Mouse (Mus musculus) layer of hippocampus, adult 9-11 months (tissue): ENCODE measurements around the gene Cfap206.
"Not testable (repeated sequence)": the region's sequence is repeated elsewhere in the genome, so short reads cannot be mapped to it uniquely, and the experiment has no call there.

Experiments
- DNase-seq: peaks from one replicate; pipeline ENCODE4 v3.0.0; 2022

Gene Cfap206

DNA sequence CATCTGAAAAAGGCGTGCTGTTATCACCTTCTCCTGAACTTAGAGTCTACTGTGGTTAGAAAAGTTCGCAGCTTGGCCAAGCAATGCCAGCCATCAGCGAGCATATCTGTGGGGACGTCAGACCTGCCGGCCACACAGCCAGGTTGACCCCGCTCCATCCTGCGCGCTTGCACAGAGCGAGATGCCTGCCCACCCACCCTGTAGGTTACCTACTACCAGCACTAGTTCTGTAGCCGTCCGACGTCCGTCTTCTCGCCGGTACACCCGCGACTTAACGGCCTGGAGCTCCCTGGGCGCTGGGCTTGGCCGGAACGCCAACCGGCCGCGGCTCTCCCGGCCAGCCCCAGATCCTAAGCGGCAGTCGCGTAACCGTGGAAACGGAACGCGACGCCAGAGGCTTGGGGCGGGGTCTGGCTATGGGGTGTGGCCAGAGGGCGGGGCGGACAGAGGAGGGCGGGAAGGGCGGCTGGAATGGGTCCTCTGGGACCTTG is at the start of gene Cfap206:
TSS of gene Cfap206 (minus strand) at position 356 of the 491 bp plus-strand sequence.
- DNase-seq: peak; percentile 3

DNA sequence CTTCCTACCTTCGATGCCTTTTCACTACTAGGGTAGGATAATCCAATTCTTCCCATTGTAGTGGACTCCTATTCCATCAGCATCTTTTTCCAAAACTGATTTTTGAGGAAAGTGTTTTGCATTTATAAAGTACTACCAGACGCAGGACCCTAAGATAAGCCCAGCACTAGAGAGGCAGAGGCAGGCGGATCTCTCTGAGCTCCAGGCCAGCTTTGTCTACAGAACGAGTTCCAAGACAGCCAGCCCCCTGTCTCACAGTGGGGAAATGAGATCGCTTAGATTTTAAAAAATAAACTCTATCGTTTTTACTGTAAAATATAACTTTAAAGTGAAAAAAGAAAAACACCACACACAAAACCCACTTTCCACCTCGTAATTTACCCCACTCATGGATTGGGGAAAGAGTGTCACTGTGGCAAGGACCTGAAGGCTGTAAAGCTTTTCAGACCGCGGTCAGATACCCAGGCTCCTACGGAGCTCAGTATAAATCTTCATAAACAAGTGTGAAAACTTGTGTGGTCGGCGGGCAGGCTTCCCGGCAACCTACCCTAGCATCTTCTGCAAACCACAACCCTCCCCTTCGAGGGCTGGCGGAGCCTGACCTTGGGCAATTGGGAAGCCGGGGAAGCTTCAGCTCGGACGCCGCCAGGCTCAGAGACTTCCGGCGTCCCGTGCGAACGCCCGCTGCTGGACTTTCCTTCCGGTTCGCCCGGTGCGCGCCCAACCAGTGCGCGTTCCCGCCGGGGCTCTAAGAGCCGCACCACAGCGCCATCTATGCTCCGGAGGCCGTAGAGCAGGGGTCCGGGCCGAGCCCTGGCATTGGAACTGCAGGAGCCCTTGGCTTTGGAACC is 47.9 kb upstream of the Cfap206 start, which contains the start of gene Smim8:
TSS of gene Smim8 (minus strand) at position 747 of the 851 bp plus-strand sequence.
- peak; percentile 85 for DNase-seq

DNA sequence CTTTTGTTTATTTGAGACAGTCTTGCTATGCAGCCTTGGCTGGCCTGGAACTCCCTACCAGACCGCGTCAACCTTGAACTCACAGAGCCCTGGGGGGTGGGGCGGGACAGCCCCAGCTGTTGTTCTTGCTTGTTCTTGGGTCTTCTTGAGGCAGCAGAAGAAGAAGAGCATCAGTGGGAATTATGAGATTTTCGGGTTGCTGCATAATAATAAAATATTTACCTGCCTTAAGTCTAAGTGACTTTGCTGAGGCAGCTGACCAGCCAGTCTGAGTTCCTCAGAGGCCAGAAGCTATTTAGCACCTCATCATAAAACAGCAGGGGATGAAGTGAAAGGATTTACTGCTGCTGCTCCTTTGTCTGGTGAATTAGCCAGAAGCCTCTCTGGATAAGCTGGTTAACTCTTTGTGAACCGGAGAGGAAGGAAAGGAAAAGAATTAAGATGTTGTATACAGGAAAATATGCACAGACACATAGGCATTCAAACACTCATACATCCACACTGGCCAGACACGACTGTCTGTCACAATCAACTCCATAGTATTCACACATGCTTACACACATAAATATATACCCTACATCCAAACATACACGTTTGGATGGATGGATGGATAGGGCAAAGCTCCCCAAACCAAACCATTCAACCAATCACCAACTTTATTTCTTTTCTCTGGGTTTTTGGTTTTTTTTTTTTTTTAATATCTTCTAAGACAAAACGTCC is 41.8 kb upstream of the Cfap206 start:
- no peak for DNase-seq

DNA sequence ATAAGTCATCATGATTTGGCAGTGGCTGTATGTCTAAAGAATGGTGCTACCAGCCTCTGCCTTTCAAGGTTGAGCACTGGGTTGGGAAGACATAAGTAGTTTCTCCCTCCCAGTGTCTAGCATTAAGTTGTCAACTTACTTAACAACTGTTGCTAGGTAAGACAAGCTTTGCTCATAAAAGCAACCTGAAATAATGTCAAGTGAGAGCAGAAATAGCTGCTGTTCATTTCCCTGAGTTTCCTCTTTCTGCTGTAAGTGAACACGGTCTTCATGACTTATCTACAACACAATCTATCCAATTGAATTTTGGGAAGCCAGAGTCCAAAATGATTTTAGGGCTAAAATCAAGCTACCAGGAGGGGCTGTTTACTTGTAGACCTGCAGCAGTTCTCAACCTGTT is 26.2 kb upstream of the Cfap206 start, which contains the start of gene Gm136:
TSS of gene Gm136 (minus strand) at position 101 of the 400 bp plus-strand sequence.
- DNase-seq: no peak

DNA sequence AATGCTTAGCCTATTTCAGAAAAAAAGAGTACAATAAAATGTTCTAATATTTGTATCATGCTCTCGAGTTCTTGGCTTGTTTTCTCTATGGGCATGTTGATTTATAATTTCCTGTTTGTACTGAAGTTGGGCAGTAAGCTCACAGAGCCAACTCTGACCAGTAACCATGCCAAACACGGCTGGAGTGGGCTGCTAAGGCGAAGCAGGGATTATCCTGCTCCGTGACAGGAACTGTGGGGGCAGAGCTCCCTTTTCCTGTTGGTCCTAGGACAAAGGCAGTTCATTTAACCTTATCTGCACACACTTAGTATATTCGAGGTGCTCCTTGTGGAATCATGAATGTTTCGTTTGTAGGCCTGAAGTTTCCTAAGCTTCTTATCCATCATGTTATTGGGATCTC is 19.2 kb upstream of the Cfap206 start:
- DNase-seq: no peak

DNA sequence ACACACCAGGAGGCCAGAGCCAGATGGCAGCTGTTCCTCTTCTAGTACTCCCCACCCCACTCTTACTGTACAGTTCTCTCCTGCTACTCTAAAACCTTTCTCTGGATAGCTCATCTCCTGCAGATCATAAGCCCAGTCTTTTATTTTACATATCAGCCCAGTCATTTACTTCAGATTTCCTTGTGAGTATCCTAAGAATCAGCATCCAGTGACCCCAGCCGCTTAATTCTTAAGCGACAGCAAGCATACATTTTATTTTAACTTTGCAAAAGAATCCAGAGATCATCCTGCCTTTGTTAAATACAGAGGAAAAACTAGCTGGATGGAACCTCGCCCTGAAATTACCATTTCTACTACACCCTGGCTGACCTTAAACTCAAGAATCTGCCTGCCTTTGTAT is 4.5 kb upstream of the Cfap206 start:
- no peak for DNase-seq

DNA sequence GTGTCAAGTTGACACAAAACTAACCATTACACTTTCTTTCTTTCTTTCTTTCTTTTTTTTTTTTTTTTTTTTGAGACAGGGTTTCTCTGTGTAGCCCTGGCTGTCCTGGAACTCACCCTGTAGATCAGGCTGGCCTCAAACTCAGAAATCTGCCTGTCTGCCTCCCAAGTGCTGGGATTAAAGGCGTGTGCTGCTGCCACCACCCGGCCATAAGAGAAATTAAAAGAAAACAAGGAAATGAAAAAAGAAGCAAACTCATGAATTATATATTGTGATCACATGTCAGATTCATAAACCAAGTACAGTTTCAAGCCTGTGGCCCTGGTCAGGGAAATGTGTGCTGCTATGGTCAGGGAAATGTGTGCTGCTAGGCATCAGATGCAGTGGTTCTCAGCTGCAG is 3.4 kb upstream of the Cfap206 start:
- DNase-seq: not testable (repeated sequence)

DNA sequence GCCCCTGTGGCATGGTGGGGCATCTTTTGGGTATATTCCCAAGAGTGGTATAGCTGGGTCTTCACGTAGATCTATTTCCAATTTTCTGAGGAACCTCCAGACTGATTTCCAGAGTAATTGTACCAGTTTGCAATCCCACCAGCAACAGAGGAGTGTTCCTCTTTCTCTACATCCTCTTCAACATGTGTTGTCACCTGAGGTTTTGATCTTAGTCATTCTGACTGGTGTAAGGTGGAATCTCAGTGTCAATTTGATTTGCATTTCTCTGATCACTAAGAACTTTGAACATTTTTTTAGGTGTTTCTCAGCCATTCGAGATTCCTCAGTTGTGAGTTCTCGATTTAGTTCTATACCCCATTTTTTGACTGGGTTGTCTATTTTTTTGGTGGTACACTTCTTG is 4.3 kb downstream of the Cfap206 start:
- not testable (repeated sequence) for DNase-seq

DNA sequence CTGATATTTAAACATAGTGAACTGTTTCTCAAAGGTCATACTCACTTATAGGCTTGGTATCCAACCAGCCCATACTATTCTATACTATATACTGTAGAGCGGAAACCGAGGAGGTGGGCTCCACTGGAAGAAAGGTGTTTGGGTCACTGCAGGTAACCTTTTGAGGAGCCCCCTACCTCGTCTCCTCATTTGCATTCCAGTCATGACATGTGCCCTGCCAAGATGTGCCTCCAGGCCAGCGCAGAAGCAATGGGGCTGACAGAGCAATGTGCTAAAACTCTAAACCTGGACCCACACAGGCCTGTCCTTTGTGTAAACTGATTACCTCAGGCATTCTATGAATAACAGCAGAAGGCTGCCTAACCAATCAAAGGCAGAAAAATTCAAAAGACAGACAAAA is 5.7 kb downstream of the Cfap206 start:
- DNase-seq: no peak

DNA sequence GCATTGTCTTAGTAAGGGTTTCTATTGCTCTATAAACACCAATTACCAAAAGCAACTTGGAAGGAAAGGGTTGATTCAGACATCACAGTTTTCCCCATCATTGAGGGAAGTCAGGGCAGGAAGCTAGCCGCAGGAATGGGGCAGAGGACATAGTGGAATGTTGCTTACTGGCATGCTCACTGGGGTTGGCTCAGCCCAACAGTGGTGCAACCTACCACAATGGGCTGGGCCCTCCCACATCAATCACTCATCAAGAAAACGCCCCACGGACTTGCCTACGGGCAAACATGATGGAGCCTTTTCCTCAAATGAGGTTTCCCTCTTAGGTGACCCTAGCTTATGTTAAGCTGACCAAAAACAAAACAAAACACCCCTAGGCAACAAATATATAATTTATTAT is 6.8 kb downstream of the Cfap206 start:
- DNase-seq: no peak

DNA sequence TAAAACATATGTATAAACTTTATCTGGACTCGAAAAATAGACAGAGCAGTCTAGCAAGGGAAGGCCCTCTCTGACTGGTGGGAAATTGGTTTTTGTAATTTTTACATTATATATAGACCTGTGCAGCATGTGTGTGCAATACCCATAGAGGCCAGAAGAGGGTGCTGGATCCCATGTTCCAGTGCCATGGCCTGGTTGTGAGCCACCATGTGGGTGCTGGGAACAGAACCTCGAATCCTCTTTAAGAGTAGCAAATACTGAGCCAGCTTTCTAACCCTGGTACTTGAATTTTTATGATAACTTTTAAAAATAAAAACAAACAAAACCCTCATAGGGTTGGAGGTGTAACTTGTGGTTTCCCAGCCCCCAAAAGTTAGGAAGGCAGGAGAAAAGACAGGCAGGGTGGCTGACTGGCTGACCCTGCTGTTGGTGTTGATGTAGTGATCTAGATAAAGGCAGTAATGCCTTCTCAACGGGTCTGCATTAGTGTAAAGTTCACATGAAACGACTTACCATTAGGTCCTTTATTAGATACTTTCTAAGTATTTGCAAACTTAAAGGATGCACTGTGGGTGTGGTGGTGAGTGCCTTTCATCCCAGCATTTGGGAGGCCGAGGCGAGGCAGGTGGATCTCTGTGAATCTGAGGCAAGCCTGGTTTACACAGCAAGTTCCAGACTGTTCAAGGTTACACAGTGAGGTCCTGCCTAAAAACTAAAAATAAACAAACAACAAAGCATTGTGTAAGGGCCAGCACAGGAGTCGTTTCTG is 9.7 kb downstream of the Cfap206 start:
- DNase-seq: no peak

DNA sequence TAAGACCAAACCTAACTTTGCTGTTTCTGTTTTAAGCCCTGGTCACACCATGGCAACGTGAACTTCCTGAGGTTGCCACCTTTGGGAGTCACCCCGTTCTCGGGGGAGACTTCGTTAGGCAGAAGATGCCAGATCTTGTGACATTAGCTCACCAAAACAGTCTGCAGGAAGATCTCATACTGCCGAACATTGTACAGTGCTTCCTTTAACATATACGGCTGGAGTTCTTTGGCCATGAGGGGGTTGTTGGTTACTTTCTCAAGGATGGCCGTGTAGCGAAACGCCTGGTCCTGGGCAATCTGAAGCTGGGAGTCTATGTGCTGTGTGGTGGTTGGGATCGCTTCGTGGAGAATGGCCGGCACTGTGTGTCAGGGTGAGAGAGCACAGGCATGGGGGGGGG is 10.6 kb downstream of the Cfap206 start:
- DNase-seq: no peak

DNA sequence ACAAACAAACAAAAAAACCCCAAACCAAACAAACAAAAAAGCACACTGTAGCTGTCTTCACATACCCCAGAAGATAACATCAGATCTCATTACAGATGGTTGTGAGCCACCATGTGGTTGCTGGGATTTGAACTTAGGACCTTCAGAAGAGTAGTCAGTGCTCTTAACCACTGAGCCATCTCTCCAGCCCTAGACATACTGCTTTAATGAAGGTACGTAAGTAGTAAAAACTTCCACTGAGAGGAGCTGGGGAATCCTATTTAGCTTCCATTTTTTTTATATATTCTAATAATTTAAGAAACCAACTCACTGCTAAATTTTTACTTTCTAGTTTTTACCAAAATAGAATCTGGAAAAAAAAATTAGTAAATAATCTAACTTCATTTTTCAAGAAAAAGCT is 14.9 kb downstream of the Cfap206 start:
- no peak for DNase-seq

DNA sequence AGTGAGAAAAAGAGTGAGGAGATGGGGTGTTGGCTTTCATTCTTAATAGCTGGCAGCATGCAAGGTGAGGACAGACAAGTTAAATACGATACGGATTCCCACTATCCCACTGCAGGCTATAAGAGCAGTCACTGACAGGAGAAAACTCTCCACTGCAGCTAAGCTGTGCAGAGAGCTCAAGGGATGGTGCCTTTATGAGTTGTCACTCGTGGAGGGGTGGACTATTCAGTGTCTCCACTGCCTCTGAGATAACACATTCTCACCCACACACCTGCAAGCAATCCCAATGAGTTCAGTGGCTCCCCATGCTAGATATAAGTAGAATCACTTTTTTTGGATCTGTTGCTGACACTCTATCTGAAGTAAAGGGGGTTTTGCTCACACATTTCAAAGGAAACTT is 21.9 kb downstream of the Cfap206 start:
- DNase-seq: no peak

DNA sequence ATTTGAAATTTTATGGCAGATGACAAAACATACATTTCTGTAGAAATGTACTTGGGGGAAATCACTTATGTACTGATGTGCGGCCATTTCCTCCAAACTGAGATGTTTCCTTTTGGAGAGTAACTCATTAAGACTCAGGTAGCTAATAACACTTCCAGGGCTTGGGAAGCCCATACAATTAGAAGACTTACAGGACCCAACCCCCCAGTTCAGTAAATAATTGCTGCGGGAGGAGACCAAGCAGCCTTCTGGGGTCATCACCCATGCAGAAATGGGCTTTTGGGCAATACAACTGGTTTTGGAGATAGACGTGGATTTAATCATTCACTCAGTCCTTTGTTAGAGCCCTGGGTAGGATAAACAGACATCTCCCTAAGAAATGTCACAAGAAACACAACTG is 22.8 kb downstream of the Cfap206 start:
- DNase-seq: no peak

DNA sequence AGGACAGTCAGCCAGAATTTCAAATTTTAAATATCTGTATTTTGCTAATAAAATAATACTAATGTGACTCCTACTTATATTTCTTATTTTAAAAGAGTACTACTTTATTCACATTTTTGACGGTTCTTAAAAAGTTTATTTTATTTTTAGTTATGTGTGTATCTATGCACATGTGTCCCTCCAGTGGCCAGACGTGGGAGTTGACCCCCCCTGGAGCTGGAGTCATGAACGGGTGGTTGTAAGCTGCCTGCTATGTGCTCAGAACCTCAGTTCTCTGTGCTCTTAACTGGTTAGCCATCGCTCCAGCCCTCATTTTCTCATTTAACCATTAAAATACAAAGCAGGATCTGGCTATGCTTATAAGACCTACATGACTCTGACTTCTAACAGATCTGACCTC is 27.0 kb downstream of the Cfap206 start:
- DNase-seq: no peak

DNA sequence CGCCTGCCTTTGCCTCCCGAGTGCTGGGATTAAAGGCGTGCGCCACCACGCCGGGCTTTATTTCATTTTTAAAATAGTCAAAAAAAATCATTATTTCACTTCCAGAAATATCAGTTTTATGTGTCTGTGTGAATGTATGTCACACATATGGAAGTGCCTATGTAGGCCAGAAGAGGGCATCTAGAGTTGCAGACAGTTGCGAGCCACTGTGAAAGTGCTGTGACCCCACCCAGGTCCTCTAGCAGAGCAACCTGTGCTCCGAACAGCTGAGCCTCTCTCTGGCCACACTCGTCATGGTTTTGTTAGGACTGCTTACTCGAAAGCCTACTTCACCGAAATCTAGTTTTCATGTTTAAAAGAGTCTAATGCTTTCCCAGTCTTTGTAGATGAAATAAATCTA is 27.8 kb downstream of the Cfap206 start:
- no peak for DNase-seq

DNA sequence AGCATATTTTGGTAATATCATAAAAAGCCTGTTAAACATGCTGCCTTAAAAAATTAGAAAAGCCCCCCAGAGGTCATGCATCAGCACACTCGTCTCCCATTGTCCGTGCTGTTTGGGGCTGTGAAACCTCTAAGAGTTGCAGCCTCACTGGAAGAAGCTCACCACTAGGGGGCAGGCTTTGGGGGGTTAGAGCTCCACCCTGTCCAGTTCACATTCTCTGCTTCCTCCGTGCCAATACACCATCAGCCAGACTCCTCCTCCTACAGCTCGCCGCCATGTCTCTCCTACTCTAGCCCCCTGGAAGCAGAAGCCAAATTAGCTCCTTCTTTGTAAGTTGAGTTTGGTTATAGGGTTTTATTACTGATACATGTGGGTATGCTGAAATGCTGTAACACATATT is 28.5 kb downstream of the Cfap206 start:
- DNase-seq: no peak

DNA sequence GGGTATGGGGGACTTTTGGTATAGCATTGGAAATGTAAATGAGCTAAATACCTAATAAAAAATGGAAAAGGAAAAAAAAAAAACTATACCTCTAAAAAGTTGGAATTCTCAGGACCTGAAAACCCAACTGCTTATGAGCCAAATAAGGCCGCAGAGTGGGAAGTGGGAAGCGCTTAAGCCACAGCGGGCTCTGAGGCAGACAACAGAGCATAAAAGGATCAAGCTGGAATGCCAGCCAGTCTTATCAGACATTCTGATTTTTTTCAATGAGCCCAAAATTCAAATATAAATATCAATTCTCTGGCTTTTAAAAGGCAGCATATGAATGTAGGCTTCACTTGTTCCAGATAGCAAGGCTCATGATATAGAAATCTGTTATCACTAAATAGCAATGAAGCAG is 42.0 kb downstream of the Cfap206 start:
- DNase-seq: no peak

DNA sequence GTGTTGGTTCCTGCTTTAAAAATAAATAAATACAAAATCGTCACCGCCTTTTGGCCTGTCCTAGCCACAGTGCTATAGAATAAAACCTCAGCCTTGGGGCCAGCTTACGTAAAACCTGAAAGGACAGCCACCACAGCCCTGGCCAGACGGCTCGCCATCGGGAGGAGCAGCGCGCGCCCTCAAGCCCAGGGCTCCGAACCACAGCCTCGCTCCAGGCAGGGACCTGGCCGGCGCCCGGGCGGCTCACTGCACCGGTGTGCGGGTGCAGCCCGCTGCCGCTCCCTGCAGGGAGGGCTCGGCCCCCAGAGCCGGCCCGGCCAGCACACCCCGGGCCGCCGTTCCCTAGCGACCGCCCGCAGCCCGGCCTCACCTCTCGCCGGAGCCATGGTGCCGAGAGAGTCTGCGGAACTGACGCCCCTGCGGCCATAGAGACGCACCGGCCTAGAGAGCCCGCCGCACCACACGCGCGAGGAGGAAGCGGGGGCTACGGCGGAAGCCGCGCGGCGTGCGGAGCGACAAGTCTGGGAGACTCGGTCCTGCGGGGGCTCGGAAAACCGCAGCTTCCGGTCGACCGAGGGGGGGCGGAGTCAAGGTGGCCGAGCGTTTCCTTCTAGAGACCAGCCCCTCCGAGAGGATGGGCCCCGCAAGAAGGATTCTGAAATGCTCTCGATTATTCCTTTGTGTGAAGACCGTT is 43.0 kb downstream of the Cfap206 start, which contains the start of gene Slc35a1:
TSS of gene Slc35a1 (minus strand) at position 565 of the 694 bp plus-strand sequence.
- peak; percentile 94 for DNase-seq

DNA sequence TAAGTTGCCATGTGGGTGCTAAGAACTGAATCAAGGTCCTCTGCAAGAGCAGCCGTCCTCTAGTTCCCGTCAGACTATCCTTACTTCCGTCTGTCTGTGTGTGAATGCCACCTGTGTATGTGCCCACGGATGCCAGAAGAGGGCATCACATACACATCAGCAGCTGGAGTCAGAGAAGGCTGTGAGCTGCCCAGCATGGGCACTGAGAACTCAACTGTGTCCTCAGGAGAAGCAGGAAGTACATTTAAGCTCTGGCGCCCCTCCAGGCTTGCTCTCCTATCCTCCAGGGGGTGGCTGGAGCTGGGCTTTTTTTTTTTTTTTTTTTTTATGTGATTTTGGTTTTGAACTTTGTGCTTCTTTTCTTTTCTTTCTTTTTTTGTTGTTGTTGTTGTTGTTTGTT is 49.5 kb downstream of the Cfap206 start:
- DNase-seq: no peak

DNA sequence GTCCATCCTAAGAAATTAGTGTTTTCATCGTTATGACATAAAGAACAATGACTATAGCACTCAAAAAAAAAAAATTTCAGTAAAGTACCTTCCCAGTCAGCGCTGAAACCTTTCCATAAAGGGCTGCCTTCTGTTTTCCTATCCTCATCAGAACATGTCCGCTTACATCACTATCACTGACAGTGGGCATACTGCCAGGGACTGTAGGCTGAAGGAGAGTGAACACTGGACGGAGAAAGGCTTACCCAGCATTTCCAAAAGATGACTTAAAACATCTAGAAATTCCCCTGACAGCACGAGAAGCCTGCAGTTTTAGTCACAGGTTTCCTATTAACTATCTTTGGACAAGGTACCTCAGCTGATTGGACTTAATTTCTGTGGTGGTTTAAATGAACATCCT is 56.3 kb downstream of the Cfap206 start:
- DNase-seq: no peak
